Mouse (Mus musculus) CH12.LX (cell line): ENCODE data around the gene Cptp.

Source experiments
- CHD1 ChIP-seq: IDR thresholded peaks from 2 replicates; pipeline ENCODE4 v1.6.1; 2012; ENCODE audit warnings: low read depth, low read length, improper control_type of control experiment, inconsistent platforms
- CTCF ChIP-seq, 2 experiments: IDR thresholded peaks in 1 of 2; conservative IDR thresholded peaks in 1 of 2; 2 replicates each; pipeline ENCODE4 v1.5.1; 2011 to 2012; ENCODE audit warnings: low read depth in 2 of 2, low read length in 2 of 2, improper control_type of control experiment in 1 of 2, inconsistent platforms in 1 of 2, mild to moderate bottlenecking in 1 of 2, moderate library complexity in 1 of 2
- KAT2A ChIP-seq: IDR thresholded peaks from 2 replicates; pipeline ENCODE4 v1.6.1; 2012; ENCODE audit warnings: low read length, improper control_type of control experiment, inconsistent platforms; ENCODE audit not compliant: insufficient replicate concordance
- MYC ChIP-seq: IDR thresholded peaks from 2 replicates; pipeline ENCODE4 v1.6.1; 2011; ENCODE audit warnings: low read depth, mild to moderate bottlenecking, improper control_type of control experiment, low read length
- NELFE ChIP-seq: IDR thresholded peaks from 2 replicates; pipeline ENCODE4 v1.6.1; 2011; ENCODE audit warnings: low read depth, low read length, improper control_type of control experiment
- POLR2A ChIP-seq: IDR thresholded peaks from 2 replicates; pipeline ENCODE4 v1.6.1; 2011; ENCODE audit warnings: low read depth, mild to moderate bottlenecking, improper control_type of control experiment, low read length
- SMC3 ChIP-seq: IDR thresholded peaks from 2 replicates; pipeline ENCODE4 v1.6.1; 2011; ENCODE audit warnings: low read depth, low read length, improper control_type of control experiment
- TCF12 ChIP-seq: IDR thresholded peaks from 2 replicates; pipeline ENCODE4 v1.6.1; 2014; ENCODE audit warnings: low read depth, mild to moderate bottlenecking, inconsistent platforms, low read length, improper control_type of control experiment
- USF1 ChIP-seq: IDR thresholded peaks from 2 replicates; pipeline ENCODE4 v1.6.1; 2014; ENCODE audit warnings: low read depth, mild to moderate bottlenecking, inconsistent platforms, low read length, improper control_type of control experiment
- ZC3H11A ChIP-seq: IDR thresholded peaks from 2 replicates; pipeline ENCODE4 v1.6.1; 2012; ENCODE audit warnings: low read depth, mild to moderate bottlenecking, inconsistent platforms, low read length, improper control_type of control experiment
- ZNF384 ChIP-seq: IDR thresholded peaks from 2 replicates; pipeline ENCODE4 v1.6.1; 2012; ENCODE audit warnings: low read depth, low read length, improper control_type of control experiment, inconsistent platforms

- TF ChIP-seq CTCF (conservative IDR thresholded peaks at IDR 0.05 in 1 of 2, IDR thresholded peaks at IDR 0.05 in 1 of 2; ENCODE audit: low read depth in 2 of 2, low read length in 2 of 2) = peak in 1 of 2 experiments; percentile 32; a peak in 2 of 4 replicates
- TF ChIP-seq POLR2A = no peak
- no peak for TF ChIP-seq TCF12
- no peak for TF ChIP-seq NELFE
- no peak for TF ChIP-seq CHD1
- TF ChIP-seq ZC3H11A = no peak
- TF ChIP-seq SMC3 = no peak
- TF ChIP-seq KAT2A = no peak
- TF ChIP-seq USF1 = no peak
- 0 out of 2 replicates have a peak, but pooled peaks have one; percentile 21 for TF ChIP-seq MYC
- TF ChIP-seq ZNF384 = peak; percentile 81
Measured at GRCm38 (mm10) chr4:155821025-155821424, 48.2 kb downstream of the Cptp start.
